Mouse (Mus musculus) layer of hippocampus, adult 9-10 months (tissue): ENCODE results near the gene Ints5.
"Not testable (repeated sequence)": the region's sequence is repeated elsewhere in the genome, so short reads cannot be mapped to it uniquely, and the experiment has no call there.

Experiments
- DNase-seq: peaks from one replicate; pipeline ENCODE4 v3.0.0; 2022; ENCODE audit warnings: low spot score

Gene Ints5

GRCm38 (mm10) chr19:8887585-8888463 lies 5.0 kb upstream of the Ints5 start:
- no peak for DNase-seq

GRCm38 (mm10) chr19:8888511-8889385 lies 4.1 kb upstream of the Ints5 start, which contains the start of the genes 1810009A15Rik and Gm49416:
Gene 1810009A15Rik, plus strand, starts transcription at chr19:8888853.
Gene Gm49416, plus strand, starts transcription at chr19:8888926.
- DNase-seq, result peak; percentile 87

GRCm38 (mm10) chr19:8895397-8895960 lies 2.7 kb downstream of the Ints5 start:
- no peak for DNase-seq

- not testable (repeated sequence) for DNase-seq
Measured at GRCm38 (mm10) chr19:8896231-8896630, 3.4 kb downstream of the Ints5 start.

GRCm38 (mm10) chr19:8897211-8897864 lies 4.5 kb downstream of the Ints5 start:
- DNase-seq, result not testable (repeated sequence)

GRCm38 (mm10) chr19:8897865-8898495 lies 5.2 kb downstream of the Ints5 start, which contains the start of gene Ganab:
Gene Ganab, plus strand, starts transcription at chr19:8898071.
- DNase-seq, result peak; percentile 88

GRCm38 (mm10) chr19:8898576-8898975 lies 5.8 kb downstream of the Ints5 start:
- no peak for DNase-seq

GRCm38 (mm10) chr19:8899079-8899478 lies 6.3 kb downstream of the Ints5 start:
- no peak for DNase-seq

GRCm38 (mm10) chr19:8903412-8903811 lies 10.6 kb downstream of the Ints5 start:
- no peak for DNase-seq

GRCm38 (mm10) chr19:8908531-8908930 lies 15.7 kb downstream of the Ints5 start:
- DNase-seq, result no peak

GRCm38 (mm10) chr19:8911810-8912209 lies 19.0 kb downstream of the Ints5 start:
- no peak for DNase-seq

- peak; percentile 15 for DNase-seq
Measured at GRCm38 (mm10) chr19:8914212-8914611, 21.4 kb downstream of the Ints5 start.

GRCm38 (mm10) chr19:8919000-8919399 lies 26.2 kb downstream of the Ints5 start:
- no peak for DNase-seq

GRCm38 (mm10) chr19:8919684-8920072 lies 26.9 kb downstream of the Ints5 start:
- DNase-seq, result no peak

GRCm38 (mm10) chr19:8920073-8920736 lies 27.4 kb downstream of the Ints5 start, which contains the start of gene B3gat3:
Gene B3gat3, plus strand, starts transcription at chr19:8920374.
- peak; percentile 88 for DNase-seq

GRCm38 (mm10) chr19:8920836-8921291 lies 28.1 kb downstream of the Ints5 start:
- DNase-seq, result no peak

- no peak for DNase-seq
Measured at GRCm38 (mm10) chr19:8921741-8922140, 28.9 kb downstream of the Ints5 start.

GRCm38 (mm10) chr19:8926766-8927165 lies 34.0 kb downstream of the Ints5 start:
- no peak for DNase-seq

GRCm38 (mm10) chr19:8927891-8928525 lies 35.2 kb downstream of the Ints5 start:
- DNase-seq, result no peak

- no peak for DNase-seq
Measured at GRCm38 (mm10) chr19:8928689-8929223, 36.0 kb downstream of the Ints5 start.
